Mouse (Mus musculus) 3T3-L1 (cell line): ENCODE measurements around the gene Antxr2.

Source experiments
- DNase-seq: peaks from one replicate; pipeline ENCODE4 v3.0.0-alpha.2; 2015; ENCODE audit warnings: low read depth, low spot score

Antxr2 gene

DNA sequence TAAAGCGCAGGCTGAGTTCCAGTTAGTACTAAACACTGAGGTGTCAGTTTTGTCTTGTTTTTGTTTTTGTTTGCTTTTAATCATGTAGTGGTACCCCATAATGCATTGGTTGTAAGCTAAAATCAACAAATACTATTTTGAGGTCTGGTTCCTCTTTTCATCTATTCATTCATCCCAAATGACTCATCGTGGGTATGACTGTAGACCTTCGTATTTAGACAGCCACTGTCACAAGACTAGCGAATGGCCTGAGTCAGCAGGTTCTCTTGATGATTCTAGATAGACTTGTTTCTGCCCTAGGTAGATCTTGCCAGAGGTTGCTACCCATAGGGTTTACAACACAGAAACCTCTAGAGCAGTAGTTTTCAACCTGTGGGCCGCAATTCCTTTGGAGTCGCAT is 116.9 kb downstream of the Antxr2 start:
- DNase-seq, result peak; percentile 87

DNA sequence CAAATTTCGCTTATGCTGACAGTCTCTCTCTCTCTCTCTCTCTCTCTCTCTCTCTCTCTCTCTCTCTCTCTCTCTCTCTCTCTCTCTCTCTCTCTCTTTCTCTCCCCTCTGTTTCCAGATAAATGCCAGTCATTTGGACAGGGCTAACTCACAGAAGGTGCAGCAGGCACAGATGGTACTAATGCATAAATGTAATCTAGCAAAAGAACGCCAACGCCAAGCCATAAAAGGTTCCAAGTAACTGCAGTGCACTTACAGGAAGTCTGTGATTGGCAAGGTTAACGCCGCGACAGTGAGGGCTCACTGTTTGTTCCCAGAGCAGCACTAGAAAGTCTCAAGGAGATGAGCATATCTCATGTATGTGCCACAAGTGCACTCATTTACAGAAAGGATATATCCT is 123.4 kb downstream of the Antxr2 start:
- no peak for DNase-seq

DNA sequence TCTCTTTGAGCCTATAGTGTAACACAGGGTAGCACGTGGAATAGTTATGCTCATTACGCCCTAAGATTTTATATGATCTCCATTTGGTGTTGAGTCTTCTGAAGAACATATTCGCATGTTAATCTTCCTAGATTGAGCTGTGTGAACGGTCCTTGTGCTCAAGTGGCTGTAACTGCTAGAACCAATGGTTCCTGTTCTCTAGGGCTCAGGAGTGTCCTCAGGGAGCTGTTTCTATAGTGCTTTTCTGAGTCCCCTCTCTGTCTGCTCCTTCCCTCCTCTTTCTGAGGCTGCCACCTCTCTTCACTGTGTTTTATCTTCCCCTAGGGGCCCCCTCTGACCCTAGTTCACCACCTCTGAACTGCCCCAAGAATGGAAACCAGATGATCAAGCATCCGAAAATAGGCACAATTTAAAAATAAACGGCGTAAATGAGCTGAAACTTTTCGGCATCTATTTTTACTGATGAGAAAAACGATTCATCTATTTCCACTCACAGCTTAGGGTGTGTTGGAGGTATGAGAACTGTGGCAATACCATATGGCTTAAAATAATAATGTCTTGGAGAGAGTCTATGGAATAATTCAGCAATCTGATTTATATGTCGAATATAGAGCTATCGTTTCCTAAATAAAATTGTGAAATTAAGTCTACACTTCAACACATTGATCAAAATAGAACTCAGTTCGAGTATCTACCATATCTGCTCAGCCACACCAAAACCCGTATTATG is 124.1 kb downstream of the Antxr2 start:
- no peak for DNase-seq

DNA sequence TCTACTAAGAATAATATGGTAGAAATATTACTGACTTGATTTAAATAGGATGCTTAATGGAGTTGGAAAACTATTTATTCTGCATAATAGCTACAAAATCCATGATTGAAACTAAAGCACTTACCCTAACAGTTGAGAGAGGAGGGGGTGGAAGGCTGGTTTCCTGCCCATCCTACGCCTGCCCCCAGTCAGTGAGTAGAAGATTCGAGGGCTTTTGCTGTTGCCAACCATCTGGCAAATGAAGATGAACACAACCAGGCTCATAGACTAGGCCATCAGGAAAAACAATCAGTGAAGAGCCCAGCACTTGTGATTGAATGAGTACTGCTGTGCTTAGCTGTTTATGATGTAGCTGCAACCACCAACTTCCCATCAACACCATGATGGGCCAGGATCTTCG is 125.0 kb downstream of the Antxr2 start:
- DNase-seq, result no peak

DNA sequence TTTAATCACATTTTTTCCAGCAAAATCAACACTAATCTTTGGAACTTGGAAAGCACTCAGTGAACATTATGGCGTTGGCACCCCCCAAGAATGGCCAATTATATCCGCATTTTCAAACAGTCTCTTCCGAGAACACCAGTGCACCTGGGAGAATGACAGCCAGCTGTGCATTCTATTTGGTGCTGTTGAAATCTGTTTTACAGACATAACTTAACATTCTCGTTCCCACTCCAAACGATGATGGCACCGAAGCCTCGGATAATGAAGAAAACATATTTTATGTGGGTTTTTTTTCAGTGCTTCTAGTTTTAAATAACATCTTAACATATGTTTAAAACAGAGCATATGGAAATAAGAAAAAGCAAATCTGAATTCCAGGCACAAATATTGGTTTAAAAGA is 129.7 kb downstream of the Antxr2 start:
- no peak for DNase-seq

DNA sequence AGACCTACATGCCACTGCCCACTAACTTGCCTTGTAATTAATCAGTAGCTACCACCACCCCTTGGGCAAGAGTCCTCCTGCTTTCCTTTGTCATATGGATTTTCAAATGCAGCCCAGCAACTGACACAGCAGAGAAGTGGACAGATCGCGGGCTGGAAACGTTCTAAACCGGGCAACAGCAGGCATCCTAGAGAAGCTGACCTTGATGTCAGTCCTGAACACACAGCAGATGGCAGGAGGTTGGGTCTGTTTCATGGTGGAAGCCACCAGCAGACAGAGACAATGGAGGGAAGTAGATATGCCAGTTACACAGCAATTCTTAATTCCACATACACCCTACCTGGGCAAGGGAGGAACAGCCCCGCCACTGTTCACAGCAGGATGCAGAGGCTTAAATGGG is 131.5 kb downstream of the Antxr2 start:
- DNase-seq, result no peak

DNA sequence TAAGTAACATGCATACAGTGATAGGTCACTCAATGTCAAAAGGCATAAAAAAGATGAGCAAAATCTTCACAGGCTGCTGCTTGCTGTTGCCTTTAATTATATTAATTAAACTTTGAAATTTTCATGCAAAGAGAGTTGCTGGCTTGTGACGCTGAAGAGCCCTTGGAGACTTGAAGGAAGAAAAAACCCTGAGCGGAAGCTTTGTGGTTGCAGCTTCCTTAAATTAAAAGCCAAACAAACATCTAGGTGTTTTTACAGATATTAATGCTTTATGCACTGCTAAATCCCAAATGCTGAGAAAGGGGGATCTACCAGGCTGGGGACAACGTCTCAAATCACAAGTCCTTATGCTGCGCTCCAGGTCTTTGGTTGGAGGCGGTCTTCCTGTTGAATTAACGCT is 145.4 kb downstream of the Antxr2 start:
- no peak for DNase-seq

DNA sequence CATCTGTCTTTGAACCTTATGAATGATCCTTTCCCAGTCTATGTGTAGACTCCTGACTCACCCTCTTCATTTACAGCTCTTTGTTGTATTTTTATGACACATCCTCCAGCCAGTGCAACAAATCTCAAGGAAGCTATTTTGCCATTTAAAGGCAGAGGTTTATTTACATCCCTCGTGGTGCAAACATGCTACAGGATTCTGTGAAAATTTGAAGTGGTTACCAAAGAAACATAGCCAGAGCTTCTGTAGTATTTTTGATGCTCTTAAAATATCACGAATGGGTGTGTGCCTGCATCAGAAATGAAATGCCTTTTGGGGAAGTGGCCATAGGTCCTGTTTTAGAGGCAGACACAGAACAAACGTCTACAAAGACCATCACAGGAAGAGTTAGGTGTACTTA is 146.7 kb downstream of the Antxr2 start:
- DNase-seq, result no peak

DNA sequence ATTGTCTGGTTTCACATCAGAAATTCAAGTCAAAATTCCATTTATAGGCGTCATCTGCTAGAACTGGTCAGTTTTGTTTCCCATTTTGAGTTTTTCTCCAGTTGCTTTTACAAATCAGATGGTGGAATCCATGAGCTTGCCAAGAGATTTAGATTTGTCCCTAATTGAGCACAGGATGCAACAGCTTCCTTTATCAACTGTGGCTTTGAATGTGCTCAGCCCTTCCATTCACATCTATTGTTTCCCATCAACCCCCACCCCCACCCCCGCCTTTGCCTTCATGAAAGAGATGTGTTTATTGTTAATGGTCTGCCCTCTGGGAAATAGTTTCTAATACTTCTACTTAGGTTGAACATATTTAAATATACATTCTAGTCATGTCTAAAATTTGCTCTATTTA is 149.4 kb downstream of the Antxr2 start:
- DNase-seq, result no peak

DNA sequence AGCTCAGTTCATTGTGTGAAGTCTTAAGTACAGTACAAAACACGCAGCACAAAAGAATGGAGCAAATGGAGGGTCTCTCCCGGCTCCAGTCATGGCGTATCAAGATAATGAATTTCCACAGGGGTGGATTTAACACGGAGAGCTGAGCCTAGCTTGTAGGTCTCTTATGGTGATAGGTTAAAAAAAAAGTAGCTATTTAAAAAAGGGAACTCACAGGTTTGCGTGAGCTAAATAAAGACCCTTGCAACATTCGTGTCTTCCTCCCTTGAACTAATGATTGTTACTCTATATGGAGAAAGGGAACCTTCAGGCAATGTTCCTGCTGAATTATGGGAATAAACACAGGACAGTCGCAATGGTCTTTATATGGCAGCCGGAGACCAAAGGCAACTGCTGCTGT is 150.7 kb downstream of the Antxr2 start:
- DNase-seq, result no peak

DNA sequence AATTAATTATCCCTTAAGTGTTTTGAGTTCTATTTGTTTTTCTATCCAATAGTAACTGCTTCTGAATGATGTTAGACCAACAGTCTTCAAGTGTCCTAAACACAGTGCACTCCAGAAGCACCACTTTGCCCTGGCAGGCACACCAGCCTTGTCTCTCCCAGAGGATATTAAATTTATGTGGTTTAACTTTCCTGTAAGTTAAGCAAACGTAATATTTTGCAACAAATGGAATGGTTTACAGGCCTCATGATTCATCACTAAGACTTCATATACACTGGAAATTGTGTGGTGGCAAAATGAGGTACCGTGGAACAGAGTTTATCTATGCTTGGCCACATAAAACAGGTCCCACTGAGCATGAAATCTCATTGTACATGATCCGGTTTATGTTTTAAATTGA is 152.0 kb downstream of the Antxr2 start:
- peak; percentile 57 for DNase-seq

DNA sequence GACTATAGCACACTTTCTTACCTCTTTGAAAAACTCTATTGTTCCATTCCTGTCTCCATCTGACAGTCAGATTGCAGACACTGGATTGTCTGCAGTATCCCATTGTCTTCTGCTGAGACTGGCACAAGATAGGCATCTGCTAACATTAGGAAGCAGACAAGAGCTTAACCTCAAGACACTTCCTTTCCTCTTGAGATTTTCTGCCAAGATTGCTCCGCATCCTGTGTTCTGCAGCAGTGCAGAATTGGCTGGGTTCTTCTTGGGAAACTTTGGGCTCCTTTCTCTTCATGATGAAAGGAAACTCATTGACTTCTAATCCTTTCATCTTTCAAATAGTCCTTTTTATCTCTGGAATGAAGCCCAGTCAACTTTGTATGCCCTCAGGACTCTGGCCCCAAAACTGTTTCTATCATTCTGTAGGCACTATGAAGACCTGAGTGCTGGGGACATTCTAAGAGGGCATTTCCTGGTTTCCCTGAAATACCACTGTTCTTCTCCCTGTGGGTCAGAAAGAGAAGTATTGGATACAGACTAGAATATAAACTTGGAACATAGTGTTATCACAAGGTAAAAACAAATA is 152.5 kb downstream of the Antxr2 start:
- DNase-seq, result peak; percentile 60

DNA sequence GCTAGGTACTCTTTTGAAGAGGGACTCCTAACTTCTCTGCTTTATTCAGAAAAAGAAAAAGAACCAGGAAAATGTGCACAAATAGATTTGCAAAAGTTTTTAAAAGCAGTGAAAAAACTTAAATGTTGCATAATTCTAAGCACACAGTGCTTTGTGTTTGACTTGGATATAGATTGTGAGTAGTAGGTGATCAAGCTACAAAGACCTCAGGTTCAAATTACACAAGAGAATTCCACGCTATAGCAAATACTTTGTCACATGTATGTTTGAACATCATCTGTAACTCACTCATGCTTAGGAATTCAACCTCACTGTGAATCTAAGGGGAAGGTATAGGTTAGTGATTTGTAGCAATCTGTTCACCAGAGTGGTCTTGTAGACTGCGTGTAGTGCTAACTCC is 153.9 kb downstream of the Antxr2 start:
- no peak for DNase-seq

DNA sequence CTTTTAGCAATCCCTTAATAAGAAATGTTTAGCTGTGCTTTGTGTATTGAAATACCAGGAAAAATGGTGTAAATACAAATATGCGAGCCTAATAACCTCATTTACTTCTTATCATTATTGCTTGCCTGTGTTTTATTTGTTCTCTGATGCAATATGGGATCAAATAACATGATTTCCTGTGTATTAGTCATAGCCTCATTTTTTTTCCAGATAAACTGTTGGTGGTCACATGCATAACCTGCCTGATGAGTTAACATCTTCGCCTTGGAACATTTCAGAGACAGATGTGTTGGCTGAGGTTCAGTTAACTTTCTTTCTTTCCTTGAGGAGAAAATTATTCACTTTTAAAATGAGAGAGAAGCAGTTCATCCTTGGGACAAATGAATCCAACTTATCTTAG is 162.9 kb downstream of the Antxr2 start:
- peak; percentile 87 for DNase-seq

DNA sequence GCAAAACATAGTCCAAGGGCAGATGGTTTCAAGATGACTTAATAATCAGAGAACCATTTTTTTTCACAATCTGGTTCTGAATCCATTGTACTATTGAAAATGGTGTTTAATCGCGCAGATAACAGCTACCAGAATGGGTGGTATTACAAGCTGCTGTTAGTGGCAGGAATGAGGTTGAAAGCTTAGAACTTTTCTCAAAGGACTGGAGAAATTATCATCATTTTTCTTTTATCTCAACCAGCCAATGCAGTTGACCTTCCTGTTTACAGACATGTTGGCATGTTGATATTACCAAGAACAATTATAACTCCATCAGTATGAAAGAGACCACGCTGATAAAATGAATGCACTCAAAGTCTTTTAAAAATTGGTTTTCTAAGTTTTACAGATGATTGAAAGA is 163.9 kb downstream of the Antxr2 start:
- no peak for DNase-seq

DNA sequence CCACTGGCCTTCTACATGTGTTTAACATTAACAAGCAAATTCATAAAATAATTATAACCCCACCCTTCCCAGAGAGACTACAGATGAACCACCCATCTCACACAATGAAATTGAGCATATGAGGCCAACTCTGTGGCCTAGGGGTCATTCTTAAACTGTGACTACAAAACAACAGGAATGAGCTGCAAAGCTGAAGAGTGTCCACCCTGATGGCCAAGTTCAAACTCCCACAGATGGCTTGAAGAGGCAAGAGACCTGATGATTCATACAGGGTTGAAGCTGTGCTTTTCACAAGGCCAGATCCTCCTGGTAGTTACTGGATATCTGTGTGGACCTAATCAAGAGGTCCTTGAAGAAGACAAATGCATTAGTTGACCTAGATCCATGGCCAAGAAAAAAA is 173.7 kb downstream of the Antxr2 start:
- DNase-seq, result peak; percentile 56

DNA sequence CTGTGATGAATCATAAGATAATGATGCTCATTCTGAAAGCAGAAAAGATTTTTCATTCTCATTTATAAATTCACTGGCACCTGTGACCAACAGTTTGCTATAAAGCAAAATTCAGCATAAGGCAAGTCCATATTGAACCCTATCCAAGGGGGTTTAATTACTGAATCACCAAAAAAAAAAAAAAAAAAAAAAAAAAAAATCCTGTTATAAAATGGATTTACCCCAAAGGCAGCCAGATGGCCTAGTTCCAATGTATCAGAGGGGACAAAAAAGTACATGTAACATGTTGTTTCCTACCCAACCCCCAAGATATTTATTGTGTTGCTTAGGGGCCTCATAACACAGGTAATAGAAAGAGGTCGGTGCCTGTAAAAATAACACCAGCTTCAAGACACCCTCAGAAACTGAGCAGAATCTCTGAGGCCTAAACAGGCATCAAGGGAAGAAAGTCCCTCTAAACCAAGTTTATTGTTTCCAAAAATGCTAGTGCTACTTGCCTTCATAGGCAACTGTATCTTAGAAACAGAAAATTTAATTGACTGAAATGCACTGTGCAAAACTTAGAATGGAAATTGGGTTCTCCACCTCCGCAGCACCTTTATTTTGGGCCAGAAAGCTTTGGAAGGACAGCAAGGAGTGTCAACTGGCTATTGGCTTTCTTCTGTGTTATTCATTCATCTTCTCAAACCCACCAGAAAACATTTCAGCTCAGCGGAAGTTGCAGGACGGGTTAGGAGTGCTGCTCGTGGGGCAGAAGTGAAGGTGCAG is 178.7 kb downstream of the Antxr2 start:
- no peak for DNase-seq

DNA sequence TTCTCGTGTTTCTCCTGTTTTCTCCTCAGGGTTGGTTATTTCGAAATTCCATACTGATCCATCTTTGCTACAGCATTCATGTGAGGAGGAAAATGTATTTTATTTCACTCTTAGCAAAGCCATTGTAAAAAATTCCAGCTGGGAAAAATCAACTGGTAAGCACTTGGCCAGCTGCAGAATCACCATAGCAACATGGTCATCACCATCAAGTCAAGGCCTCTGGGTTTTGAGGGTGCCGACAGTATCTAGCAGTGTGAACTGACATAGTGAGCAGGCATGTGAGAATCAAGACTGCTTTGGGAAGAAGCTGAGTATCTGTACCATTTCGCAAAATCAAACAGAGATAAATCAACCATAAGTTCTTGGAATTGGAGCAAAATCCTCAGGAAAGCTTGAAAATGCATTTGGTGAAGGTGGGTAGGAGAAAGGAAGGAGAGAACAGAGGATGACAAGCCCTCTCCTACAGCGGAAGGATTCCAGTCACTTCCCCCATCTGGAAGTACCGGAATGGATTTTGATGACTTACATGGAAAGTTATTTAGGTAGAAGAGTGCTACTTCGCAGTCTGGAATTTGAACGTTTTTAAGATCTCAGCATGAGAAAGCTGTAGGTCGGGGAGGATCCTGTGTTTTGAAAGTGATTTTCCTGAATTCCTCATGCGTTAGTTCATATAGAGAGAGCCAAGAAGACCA is 183.5 kb downstream of the Antxr2 start:
- peak; percentile 74 for DNase-seq

DNA sequence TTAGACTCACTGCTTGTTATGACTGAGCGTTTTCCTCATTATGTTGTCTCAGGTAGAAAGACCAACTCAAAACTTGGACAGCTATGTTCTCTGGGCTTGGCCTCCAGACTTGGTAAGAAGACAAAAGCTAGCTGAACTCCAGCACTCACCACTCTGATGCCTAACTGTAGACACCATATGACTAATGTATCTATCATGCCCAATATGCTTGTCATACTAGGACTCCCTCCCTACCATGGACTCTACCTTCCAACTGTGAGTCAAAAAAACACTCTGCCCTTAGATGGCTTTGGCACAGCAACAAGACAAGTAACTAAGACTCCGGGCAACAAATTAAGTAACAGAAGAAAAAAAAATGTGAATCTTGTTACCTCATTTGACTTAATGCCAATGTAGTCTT is 184.3 kb downstream of the Antxr2 start:
- peak; percentile 57 for DNase-seq

DNA sequence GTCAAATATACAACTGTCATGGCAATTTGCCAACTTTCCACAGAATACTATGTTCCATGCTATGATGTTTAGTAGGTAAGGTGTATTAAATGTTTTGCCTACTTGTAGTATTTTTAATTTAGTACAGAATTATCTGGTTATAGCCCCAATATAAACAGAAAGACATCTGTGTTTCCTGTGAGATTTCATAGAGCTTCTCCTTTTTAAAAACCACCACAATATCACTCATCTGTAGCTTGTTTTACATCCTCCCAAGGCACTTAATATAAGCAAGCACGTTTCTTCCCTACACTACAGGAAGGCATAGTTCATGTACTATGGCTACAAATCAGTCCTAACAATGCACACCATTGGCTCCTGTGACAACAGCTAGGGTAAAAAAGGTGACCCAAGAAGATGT is 188.8 kb downstream of the Antxr2 start:
- no peak for DNase-seq

DNA sequence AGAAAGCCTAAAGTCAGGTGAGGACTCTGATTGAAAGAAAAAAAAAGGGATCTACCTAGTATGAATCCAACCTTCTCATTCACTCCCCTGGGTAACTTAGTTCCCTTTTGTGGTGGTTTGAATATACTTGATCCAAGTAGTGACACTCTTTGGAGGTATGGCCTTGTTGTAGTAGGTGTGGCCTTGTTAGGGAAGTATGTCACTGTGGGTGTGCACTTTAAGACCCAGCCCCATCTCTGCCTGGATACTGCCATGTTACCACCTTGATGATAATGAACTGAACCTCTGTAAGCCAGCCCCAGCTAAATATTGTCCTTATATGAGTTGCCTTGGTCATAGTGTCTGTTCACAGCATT is 190.9 kb downstream of the Antxr2 start:
- no peak for DNase-seq

DNA sequence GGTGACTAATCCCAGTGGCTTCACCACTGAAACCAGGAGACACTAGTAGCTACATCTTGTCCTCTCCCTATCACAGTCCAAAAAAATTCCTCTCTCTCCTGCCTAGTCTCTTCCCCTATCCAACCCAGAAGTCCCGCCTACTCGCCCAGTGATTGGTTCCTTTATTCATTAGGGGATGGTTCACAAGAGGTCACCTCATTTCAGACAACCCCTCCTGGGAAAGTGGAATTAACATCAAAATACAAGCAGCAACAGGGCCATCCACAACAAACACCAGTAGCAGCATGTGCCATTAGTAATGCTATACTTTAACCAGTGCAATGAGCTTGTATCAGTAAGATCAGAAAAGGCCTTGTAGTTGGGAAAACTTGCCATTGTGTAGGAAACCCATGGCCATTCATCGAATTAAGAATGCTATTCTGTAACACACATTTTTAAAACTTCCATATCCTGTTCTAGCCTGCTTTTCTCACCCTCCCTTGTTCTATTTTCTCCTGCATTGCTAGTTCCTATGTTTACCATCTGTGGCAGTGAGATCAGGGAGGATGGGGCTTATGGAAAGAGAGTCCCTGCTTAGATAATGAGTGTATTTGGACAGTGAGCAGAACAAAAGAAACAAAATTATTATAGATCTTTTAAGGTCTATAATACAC is 191.4 kb downstream of the Antxr2 start:
- no peak for DNase-seq
